Mouse (Mus musculus) urinary bladder, postnatal 4 days (tissue): ENCODE results near the gene Gm38392.

ENCODE experiments used
- DNase-seq, 2 experiments: peaks; one replicate each; pipeline ENCODE4 v3.0.0; 2021 to 2022; ENCODE audit warnings: low spot score in 2 of 2

Gm38392 gene

DNA sequence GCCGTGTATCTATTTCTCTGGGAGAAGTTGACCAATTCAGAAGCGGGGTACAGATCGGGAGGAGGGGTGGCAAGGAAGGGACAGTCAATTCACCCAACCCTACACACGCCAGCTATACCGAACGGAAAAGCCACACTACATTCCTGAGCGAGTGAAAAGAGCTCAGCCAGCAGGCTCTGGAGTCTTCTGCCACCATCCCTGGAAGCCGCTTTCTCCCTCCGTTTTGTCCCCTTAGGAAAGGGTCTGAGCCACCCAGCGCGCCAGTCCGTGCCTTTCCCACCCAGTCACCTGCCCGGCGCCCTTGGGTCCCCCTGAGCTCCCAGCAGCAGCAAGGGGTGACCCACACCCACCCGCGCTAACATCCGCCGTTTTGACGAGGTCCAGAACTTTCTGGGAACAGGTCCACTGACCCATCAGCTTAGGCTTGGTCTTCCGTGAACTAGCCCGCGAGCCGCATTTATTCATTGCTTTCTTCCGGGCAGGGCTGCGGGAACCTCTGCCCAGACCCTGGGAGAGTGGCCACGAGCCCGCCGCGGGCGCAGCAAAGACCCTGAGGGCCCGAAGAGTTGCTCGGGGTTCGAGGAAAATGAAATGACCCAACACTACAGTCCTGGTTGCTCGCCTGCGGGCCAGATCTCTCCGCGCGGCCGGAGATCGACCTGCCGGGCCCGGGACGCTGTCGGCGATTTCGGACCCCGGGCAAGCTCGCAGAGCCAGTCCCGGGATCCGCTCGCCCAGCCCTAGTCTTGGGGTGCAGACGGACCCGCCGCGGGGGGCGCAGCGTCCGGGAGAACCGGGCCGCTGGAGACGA is 86.6 kb downstream of the Gm38392 start:
- no peak for DNase-seq

- DNase-seq = no peak
These were observed 87.4 kb downstream of the Gm38392 start for GRCm38 (mm10) chr3:88199541-88200110.

DNA sequence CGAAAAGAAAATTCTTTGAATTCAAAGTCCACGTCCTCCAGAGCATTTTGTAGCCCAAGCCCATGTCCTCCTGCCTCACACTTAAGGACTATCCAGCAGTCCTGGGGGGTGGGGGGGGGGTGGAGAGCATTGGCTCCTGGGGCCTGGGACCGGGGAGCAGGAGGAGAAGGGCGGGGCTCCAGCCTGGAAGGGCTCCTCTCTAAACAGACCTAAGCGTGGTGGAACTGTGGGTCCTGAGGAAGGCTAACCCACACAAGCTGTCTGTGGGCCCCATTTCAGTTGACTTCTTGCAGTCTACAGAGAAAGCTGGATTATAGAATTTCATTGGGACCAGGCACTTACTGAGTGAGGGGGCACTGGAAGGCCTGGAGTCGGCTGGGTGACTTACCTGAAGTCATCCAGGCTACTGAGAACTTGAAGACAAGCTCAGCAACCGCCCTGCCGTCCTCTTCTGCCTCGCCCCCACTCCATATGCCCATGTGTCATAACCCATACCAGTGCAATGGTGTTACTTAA is 88.4 kb downstream of the Gm38392 start:
- DNase-seq = no peak

- DNase-seq = no peak
These were observed 89.1 kb downstream of the Gm38392 start for GRCm38 (mm10) chr3:88197741-88198504.
